Mouse (Mus musculus) heart, postnatal 14 days (tissue): ENCODE data around the gene Elavl1. TPM values are rescaled to one million over a fixed set of nuclear protein-coding genes. Genes with fewer than 3 reads are reported as not detected.
"Not testable (repeated sequence)": the region's sequence is repeated elsewhere in the genome, so short reads cannot be mapped to it uniquely, and the experiment has no call there.

Experiments used
- DNase-seq, 2 experiments: peaks; one replicate each; pipeline ENCODE4 v3.0.0; 2021 to 2022
- intact Hi-C: fragments of 180-260 bp; cut with DNase I; formaldehyde crosslinking; loops from one replicate; pipeline ENCODE4 v1.15.1; 2025
- long read RNA-seq, 2 experiments: library from polyadenylated mRNA; stranded (forward); transcript quantifications; one replicate each; pipeline ENCODE4 v2.0.0; 2021
- total RNA-seq, 2 experiments: library from RNA; stranded (reverse); gene quantifications; 2 replicates each; pipeline ENCODE4 v1.2.3; 2021

The Elavl1 gene
- total RNA-seq, result 10 to 100 TPM; 58.8 to 66.1 TPM
- long read RNA-seq, experiment 1, full-length matches to known transcripts, result 139 of 160 reads
- long read RNA-seq, experiment 1, partial matches to known transcripts, result 0 of 160 reads
- long read RNA-seq, experiment 1, other reads (novel, unspliced or antisense), result 21 of 160 reads
- long read RNA-seq, experiment 2, full-length matches to known transcripts, result 96 of 113 reads
- long read RNA-seq, experiment 2, partial matches to known transcripts, result 5 of 113 reads
- long read RNA-seq, experiment 2, other reads (novel, unspliced or antisense), result 12 of 113 reads

DNA sequence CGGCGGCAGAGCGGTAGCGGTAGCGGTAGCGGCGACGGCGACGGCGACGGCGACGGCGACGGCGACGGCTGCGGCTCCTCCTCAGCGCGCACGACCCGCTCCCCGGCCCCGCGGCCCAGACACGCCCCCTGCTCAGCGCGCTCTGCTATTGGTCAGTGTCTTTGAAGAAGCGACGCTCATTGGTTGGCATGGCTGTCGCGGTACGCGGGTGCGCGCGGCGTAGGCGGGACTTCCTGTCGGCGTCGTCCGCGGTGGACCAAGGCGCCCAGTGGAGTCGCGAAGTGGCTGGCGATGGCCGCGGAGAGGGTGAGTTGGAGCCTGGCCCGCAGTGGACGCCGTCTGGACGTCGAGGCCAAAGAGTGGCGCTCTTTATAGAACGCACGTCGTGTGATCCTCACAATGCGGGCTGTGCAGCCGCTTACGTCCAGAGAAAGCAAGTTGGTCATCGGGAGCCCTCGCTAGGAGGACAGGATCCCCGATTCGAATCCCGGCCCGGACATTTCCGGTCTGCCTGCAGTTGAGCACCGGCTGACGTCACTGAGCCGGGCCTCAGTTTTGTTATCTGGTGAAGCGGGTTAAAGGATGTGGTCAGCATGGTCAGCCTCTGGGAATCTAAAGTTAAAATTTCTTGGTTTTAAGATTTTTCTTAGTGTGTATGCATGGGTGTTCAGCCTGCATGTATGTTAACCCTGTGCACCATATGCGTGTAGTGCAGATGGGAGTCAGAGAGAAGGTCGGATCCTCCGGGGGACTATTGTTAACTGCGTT, at the start of gene Elavl1, which contains the start of gene Ccl25:
TSS of gene Elavl1 (minus strand) at position 431 of the 768 bp plus-strand sequence.
TSS of gene Ccl25 (plus strand) at position 228 of the 768 bp plus-strand sequence.
- peak; percentile 98 to 99 for DNase-seq
- intact Hi-C loops, result loop anchor here (5.0 to 10.0 kb wide), 3 partner anchors 133 to 170 kb away; partner anchors contain the start of genes Cers4 and Evi5l

DNA sequence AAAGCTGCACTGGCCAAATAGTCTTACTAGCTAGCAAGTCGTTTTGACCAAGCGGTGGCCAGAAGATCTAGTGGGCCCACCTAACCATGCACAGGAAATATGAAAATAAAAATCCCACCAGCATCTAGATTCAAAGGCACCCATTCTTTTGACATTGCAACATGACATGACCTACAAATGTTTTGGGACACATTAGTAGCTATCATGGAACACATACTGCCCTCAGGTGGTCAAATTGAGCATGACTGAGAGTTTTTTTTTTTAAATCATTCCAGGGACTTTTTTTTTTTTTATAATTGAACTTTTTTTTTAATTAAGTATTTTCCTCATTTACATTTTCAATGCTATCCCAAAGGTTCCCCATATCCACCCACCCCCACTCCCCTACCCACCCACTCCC, 47.4 kb upstream of the Elavl1 start:
- intact Hi-C loops, result loop anchor here (5.0 to 10.0 kb wide), 2 partner anchors 178 to 230 kb away; no protein-coding TSS in a partner anchor

GRCm38 (mm10) chr8:4370078-4370477, 44.9 kb upstream of the Elavl1 start:
- intact Hi-C loops, result loop anchor here (5.0 to 10.0 kb wide), 2 partner anchors 175 to 228 kb away; no protein-coding TSS in a partner anchor
- DNase-seq, result peak; percentile 20 to 64

More for the DNA sequence above, 47.4 kb upstream of the Elavl1 start:
- no peak for DNase-seq

DNA sequence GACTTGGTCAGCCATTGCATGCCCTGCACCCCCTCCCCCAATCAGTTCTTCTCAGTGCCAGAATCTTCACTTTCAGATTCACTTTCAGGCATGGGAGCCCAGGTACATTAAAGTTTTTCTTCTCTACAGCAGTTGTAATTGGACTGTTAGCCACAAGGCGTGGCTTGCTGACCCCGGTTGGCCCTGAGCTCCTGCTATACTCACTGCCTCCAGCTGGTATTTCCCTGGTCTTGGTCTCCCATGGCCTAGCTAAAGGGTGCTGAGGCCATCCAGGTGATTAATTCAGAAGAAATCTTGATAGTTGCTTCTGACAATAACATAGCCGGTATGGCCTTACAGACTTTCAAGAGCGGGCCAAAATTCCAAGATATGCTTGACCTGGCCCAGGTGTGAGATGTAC, 43.3 kb upstream of the Elavl1 start:
- intact Hi-C loops, result no loop called here
- no peak for DNase-seq

DNA sequence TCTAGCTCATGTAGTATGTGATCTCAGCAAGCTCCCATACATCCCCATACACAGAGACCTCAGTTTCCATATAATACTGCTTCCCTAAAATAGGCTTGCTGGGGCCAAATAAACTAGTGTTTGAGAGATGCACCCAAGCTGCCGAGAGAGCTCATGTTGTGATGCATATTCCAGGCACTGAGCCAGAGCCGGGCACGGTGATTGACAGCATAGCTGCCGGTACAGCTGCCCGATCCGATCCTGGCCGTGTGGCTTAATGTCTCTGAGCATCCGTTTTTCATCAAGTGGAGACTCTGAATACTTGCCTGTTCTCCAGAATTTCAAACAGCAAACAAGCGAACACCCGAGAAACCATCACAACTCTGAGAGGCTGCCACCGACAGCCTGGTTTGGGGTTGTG, 42.6 kb upstream of the Elavl1 start:
- intact Hi-C loops, result no loop called here
- peak; percentile 21 to 33 for DNase-seq

DNA sequence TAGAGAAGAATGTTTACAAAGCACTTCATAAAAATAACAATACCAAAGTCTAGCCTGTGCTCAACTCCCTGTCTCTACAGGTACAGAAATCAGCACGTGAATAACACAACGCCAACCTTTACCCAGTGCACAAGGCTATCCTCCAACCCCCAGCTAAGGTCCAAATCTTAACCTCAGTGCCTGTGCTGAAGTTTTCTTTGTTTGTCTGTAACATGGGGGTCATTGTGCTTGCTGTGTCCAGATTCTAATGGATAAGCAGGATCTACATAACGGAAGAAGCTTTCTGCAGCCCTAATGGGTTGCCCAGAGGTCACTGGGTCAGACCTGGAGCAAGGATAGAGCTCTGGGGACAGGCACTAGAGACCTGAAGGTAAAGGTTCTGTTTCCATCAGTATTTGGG, 41.0 kb upstream of the Elavl1 start:
- no peak for DNase-seq
- intact Hi-C loops, result no loop called here

DNA sequence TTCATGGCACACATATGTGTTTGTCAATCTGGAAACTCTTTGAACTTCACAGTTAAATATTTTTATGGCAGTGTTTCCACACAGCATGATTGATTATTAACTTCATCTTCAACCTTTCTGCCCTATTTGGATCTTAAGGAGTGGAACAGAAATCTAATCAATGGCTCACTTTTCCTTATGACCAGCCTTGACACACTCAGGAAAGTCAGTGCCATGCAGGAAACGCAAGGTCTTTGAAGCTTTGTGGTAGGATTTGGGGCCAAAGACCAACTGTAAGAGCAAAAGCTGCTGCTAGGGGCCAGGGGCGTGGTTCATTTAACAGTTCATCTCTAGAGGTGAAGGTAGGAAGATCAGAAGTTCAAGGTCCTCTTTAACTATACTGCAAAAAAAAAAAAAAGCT, 35.7 kb upstream of the Elavl1 start:
- intact Hi-C loops, result no loop called here

GRCm38 (mm10) chr8:4359362-4359761, 34.1 kb upstream of the Elavl1 start:
- DNase-seq, result no peak
- intact Hi-C loops, result no loop called here

More for the DNA sequence above, 35.7 kb upstream of the Elavl1 start:
- no peak for DNase-seq

- intact Hi-C loops, result no loop called here
- no peak for DNase-seq
Observed at GRCm38 (mm10) chr8:4355455-4355854, 30.2 kb upstream of the Elavl1 start.

- intact Hi-C loops, result no loop called here
- no peak for DNase-seq
Observed at GRCm38 (mm10) chr8:4354516-4354915, 29.3 kb upstream of the Elavl1 start.

DNA sequence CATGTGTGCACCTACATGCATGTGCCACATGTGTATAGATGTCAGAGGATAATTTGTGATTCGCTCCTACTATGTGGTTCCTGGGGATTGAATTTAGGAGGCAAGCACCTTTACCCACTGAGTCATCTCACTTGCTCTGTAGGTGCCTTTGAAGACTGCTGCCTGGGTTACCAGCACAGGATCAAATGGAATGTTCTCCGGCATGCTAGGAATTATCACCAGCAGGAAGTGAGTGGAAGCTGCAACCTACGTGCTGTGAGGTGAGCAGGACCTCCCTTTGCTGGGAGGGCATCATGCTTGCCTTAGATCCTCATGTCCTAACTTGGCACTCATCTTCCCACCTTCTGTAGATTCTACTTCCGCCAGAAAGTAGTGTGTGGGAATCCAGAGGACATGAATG, 28.5 kb upstream of the Elavl1 start:
- no peak for DNase-seq
- intact Hi-C loops, result no loop called here

DNA sequence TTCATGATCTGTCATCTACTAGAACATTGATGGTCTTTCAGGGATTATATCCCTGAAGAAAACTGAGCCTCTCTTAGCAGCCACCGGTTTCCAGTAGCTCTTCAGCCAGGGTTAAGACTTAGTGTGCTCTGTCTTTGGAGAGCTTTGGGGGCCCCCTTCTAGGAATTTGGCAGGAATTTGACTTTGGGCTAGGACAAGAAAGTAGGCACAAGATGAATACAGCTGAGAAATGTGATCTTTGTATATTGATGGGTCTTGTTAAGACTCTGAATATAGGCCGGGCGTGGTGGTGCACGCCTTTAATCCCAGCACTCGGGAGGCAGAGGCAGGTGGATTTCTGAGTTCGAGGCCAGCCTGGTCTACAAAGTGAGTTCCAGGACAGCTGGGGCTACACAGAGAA, 27.3 kb upstream of the Elavl1 start:
- DNase-seq, intact Hi-C loops: not testable (repeated sequence)

DNA sequence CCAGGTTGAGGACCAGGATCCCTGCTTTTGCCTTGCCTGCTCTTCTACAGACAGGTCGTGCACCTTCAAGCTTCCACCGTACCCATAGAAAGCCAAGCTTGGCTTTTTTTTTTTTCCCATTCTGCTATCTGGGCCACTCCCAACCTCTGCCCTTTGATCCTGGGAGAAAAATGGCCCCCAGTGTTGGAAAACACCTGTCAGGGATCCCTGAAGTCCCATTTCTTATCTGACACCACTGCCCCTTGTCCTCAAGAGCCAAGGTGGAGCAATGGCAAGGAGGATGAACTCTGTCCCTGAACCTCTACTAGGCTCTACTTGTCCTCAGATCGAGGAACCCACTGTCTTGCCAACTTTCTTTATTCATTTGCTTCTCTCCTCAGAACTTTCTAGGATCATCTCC, 25.4 kb upstream of the Elavl1 start:
- no peak for DNase-seq
- intact Hi-C loops, result no loop called here

DNA sequence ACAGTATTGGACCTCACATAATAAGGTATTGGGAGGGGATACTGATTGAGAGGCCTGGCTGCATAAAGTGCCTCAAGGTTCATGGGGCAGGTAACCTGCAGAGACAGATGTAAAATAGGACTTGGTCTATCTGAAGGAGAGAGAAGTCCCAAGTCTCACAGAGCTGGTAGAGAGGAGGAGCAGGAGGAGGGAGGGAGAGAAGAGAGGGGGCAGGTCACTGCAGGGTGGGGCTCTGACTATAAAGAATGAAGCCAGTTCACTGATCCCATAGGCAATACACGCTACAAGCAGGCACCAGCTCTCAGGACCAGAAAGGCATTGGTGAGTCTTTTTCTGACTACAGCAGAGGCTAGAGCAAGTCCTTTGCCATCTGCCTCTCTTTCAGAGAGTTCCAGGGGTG, 24.1 kb upstream of the Elavl1 start:
- intact Hi-C loops, result no loop called here
- DNase-seq, result no peak

- no peak for DNase-seq
- intact Hi-C loops, result no loop called here
Observed at GRCm38 (mm10) chr8:4348275-4348674, 23.1 kb upstream of the Elavl1 start.

DNA sequence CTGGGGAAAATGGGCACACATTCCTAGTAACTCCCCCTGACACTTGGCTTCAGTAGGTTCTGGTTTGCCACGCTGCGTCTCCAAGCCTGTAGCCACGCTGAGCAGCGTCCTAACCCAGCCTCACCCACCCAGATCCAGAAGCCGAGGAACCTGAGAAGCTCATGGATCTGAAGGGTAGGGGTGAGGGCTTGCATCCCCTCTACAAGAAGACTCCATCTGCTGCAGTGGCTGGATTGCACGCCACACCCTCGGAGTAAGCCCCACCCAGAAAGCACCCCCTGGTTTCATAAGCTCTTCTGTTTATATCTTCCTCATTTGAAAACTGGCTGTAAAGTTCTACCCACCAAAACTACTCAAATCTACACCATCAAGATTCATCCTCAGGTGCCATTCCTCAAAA, 22.4 kb upstream of the Elavl1 start:
- intact Hi-C loops, result no loop called here
- no peak for DNase-seq

DNA sequence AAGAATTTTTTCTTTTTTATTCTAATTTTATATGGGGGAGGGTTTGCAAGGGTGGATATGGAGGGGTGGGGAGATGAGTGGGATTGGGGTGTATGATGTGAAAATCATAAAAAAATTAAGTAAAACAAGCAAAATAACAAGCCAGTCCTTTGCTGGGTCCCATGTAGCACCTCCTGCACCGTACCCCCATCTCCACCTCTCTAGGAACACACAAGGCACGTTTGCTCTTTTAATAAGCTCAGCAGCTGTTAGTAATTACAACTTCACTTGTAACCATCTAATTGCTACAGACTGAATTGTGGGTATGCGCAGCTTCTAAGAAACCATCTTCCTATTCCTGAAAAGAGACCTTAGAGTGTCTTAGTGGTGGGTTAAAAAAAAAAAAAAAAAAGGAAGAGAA, 15.0 kb upstream of the Elavl1 start:
- intact Hi-C loops, result no loop called here

DNA sequence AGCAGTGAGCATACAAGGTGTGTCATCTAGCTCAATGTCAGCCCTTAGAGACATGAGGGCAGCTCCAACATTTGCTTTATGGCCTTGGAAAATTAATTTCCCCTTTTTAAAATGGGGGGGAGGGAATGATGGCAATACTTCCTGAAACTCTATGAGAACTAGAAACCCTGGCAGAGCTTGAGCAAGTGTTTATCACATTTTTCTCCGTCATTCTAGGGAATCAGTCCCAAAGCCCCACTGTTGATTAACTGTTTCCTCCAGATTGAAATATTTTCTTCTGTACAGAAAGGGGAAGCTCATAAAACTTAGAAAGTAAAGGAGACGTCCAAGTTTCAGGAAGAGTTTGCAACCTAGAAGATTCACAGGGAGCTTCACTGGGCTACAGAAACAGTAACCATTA, 10.5 kb upstream of the Elavl1 start:
- intact Hi-C loops, result no loop called here
- DNase-seq, result no peak

More for the DNA sequence above, 15.0 kb upstream of the Elavl1 start:
- DNase-seq, result no peak

GRCm38 (mm10) chr8:4333966-4334365, 8.8 kb upstream of the Elavl1 start:
- intact Hi-C loops, result no loop called here
- DNase-seq, result no peak

GRCm38 (mm10) chr8:4329000-4329399, 3.8 kb upstream of the Elavl1 start:
- intact Hi-C loops, result loop anchor here (10.0 kb wide), 2 partner anchors 164 to 166 kb away; partner anchors contain the start of genes Cers4 and Evi5l
- peak in 1 of 2 experiments; percentile 15 for DNase-seq

DNA sequence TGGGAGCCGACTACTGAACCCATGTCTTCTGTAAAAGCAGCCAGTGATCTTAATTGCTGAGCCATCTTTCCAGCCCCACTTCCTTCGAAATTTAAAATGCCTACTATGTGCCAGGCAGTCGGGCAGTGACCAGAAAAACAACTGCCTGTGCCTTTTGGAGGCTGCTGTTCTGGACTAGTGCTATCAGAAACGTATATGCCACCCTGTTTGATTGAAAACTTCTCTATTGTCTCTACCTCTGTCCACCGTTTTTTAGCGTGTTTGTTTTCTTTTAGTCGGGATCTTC, 481 bp upstream of the Elavl1 start:
- intact Hi-C loops, result loop anchor here (10.0 kb wide), 2 partner anchors 161 to 169 kb away; partner anchors contain the start of genes Cers4 and Evi5l
- no peak for DNase-seq
